ENCODE assay signal across 8 mouse cellular contexts in genomic region chr10:128589464-128590192, GRCm38 (mm10). TPM values are rescaled to one million over a fixed set of nuclear protein-coding genes. Genes with fewer than 3 reads are reported as not detected.
A peak's percentile ranks its signal among the peaks of the same experiment; 100 is the strongest.
DNase-seq lines count a peak whose midpoint lies in the region; ATAC-seq and TF ChIP-seq lines count a peak whose summit lies in the region.

TSS of gene Erbb3 (minus strand) at chr10:128589652.

- no peaks in the 10 kb centered on the region for H3K9me3 ChIP-seq in MEL (replicated peaks; ENCODE audit: insufficient read depth, low read length)
- H3K9me3 ChIP-seq in heart, embryonic 13.5 days: no peaks in the 10 kb centered on the region
- H3K9me3 ChIP-seq in kidney, embryonic 15.5 days (replicated peaks): no peaks in the 10 kb centered on the region

- H3K9ac ChIP-seq in MEL (ENCODE audit: control insufficient read depth, low read depth, low read length, poor library complexity, severe bottlenecking): peak within 1 kb of the TSS; percentile 54
- H3K9ac ChIP-seq in heart, embryonic 13.5 days: peak within 1 kb of the TSS; percentile 80
- peak within 1 kb of the TSS; percentile 63 for H3K9ac ChIP-seq in kidney, embryonic 15.5 days

- under 1% methylated on average over 42 of the region's 43 CpGs for whole genome bisulfite sequencing in heart, embryonic 13.5 days
- WGBS in kidney, embryonic 15.5 days: under 1% methylated on average over 43 of the region's 43 CpGs

- H3K4me2 ChIP-seq in heart, embryonic 13.5 days: peak within 1 kb of the TSS; percentile 99
- H3K4me2 ChIP-seq in kidney, embryonic 15.5 days: peak within 1 kb of the TSS; percentile 99

- H3K4me1 ChIP-seq in MEL (ENCODE audit: control insufficient read depth in 1 of 2, insufficient read depth in 2 of 2, low read length in 2 of 2): peaks cover 12 to 23% of the 10 kb centered on the region in 2 experiments
- peaks cover 28% of the 10 kb centered on the region for H3K4me1 ChIP-seq in heart, embryonic 13.5 days
- peaks cover 45% of the 10 kb centered on the region for H3K4me1 ChIP-seq in kidney, embryonic 15.5 days

- H3K36me3 ChIP-seq in MEL (ENCODE audit: control insufficient read depth in 1 of 2, insufficient read depth in 2 of 2, low read length in 2 of 2): peaks cover 0 to 18% of the 10 kb centered on the region in 2 experiments; a peak in 2 of 4 replicates
- H3K36me3 ChIP-seq in heart, embryonic 13.5 days: no peaks in the 10 kb centered on the region
- H3K36me3 ChIP-seq in kidney, embryonic 15.5 days: no peaks in the 10 kb centered on the region

- peak within 1 kb of the TSS; percentile 67 to 97 for H3K4me3 ChIP-seq in MEL (ENCODE audit: control insufficient read depth in 1 of 2, insufficient read depth in 1 of 2, low read depth in 2 of 2, low read length in 2 of 2)
- peak within 1 kb of the TSS; percentile 77 for H3K4me3 ChIP-seq in heart, embryonic 13.5 days
- H3K4me3 ChIP-seq in kidney, embryonic 15.5 days (replicated peaks): peak within 1 kb of the TSS; percentile 75

- H3K79me2 ChIP-seq in MEL (ENCODE audit: control insufficient read depth, insufficient read depth, low read length, poor library complexity): no peaks in the 10 kb centered on the region

- no peak for TF ChIP-seq EP300 in MEL (IDR thresholded peaks at IDR 0.05; ENCODE audit: low read depth in 1 of 2, low read length in 2 of 2)

- TF ChIP-seq RAD21 in MEL (IDR thresholded peaks at IDR 0.05; ENCODE audit: low read depth, low read length): no peak

- DNase-seq in 3T3-L1 (ENCODE audit: low read depth, low spot score) (peak; percentile 33), MEL (ENCODE audit: low read depth, low spot score) (peak; percentile 68), adipocyte (ENCODE audit: low spot score) (no peak)
- peak; percentile 78 for DNase-seq in embryo, embryonic 10.5 days (ENCODE audit: low spot score)
- DNase-seq in lung, postnatal 14 days: peak; percentile 60
- DNase-seq in ovary, postnatal 36 days (ENCODE audit: low spot score): peak; percentile 48

- 0 out of 2 replicates have a peak, but pooled peaks have one; percentile 5 for ATAC-seq in heart, embryonic 13.5 days (ENCODE audit: extremely low read depth, insufficient number of reproducible peaks, low FRiP score, low TSS enrichment)
- peak; percentile 79 for ATAC-seq in kidney, embryonic 15.5 days (replicated peaks; ENCODE audit: low FRiP score)

- no peak for TF ChIP-seq CTCF in MEL (IDR thresholded peaks at IDR 0.05 in 2 of 3, conservative IDR thresholded peaks at IDR 0.05 in 1 of 3; ENCODE audit: control insufficient read depth in 1 of 3, insufficient read depth in 1 of 3, low read depth in 2 of 3, low read length in 3 of 3, poor library complexity in 1 of 3, severe bottlenecking in 1 of 3)

- no peak within 1 kb of the TSS for H3K27ac ChIP-seq in MEL (ENCODE audit: control insufficient read depth, low read depth, low read length)
- peak within 1 kb of the TSS; percentile 39 for H3K27ac ChIP-seq in heart, embryonic 13.5 days (replicated peaks)
- H3K27ac ChIP-seq in kidney, embryonic 15.5 days: peak within 1 kb of the TSS; percentile 94

- TF ChIP-seq POLR2A in MEL (IDR thresholded peaks at IDR 0.05; ENCODE audit: control insufficient read depth in 1 of 2, insufficient read depth in 1 of 2, low read depth in 1 of 2, low read length in 2 of 2, poor library complexity in 1 of 2): no peak; a peak in 1 of 4 replicates

- peaks cover 2% of the 10 kb centered on the region in 2 experiments for H3K27me3 ChIP-seq in MEL (ENCODE audit: control insufficient read depth in 1 of 2, insufficient read depth in 2 of 2, low read length in 2 of 2)
- peaks cover 46% of the 10 kb centered on the region for H3K27me3 ChIP-seq in heart, embryonic 13.5 days (replicated peaks)
- peaks cover 46% of the 10 kb centered on the region for H3K27me3 ChIP-seq in kidney, embryonic 15.5 days

TF ChIP-seq in MEL, 35 proteins besides CTCF, POLR2A, EP300 and RAD21:
- TF ChIP-seq ZNF384 (IDR thresholded peaks at IDR 0.05; ENCODE audit: low read depth, low read length) (peak; percentile 54; the same call in 1 of the 2 replicates), ZMIZ1 (IDR thresholded peaks at IDR 0.05; ENCODE audit: low read depth, low read length) (no peak), HCFC1 (IDR thresholded peaks at IDR 0.05; ENCODE audit: low read depth, low read length) (peak; percentile 3; the same call in 1 of the 2 replicates)

RNA-seq across cellular contexts. Expression of gene Erbb3, which starts in this region (rescaled TPM):
- total RNA-seq in MEL (2012; rRNA removed): 0.39 and 0.42 TPM in 2 replicates
- polyA plus RNA-seq in MEL (2012; ENCODE audit: insufficient read depth in 1 of 2, insufficient read length in 2 of 2, low read depth in 1 of 2, low replicate concordance in 2 of 2, missing spikeins in 1 of 2): under 1 TPM in 1 of 2 experiments, not detected in 1; 0.29 TPM
- polyA plus RNA-seq in heart, embryonic 13.5 days (2015; fragmentation: Nextera tagmentation; extraction: Ambion mirVana): 3.7 and 4.1 TPM in 2 replicates
- 9.7 and 10.7 TPM in 2 replicates for polyA plus RNA-seq in kidney, embryonic 15.5 days (2015; fragmentation: Nextera tagmentation; extraction: Ambion mirVana)

Comparison
In these comparisons a context has a peak if more than half of its experiments do, and no peak if none do; other contexts are left out.
1. Peak in DNase-seq, H3K4me3 ChIP-seq and H3K9ac ChIP-seq in MEL; RNA of the gene not detected or under 1 TPM.